Comparison of ENCODE assay signal across 9 mouse cellular contexts in the genomic region with DNA sequence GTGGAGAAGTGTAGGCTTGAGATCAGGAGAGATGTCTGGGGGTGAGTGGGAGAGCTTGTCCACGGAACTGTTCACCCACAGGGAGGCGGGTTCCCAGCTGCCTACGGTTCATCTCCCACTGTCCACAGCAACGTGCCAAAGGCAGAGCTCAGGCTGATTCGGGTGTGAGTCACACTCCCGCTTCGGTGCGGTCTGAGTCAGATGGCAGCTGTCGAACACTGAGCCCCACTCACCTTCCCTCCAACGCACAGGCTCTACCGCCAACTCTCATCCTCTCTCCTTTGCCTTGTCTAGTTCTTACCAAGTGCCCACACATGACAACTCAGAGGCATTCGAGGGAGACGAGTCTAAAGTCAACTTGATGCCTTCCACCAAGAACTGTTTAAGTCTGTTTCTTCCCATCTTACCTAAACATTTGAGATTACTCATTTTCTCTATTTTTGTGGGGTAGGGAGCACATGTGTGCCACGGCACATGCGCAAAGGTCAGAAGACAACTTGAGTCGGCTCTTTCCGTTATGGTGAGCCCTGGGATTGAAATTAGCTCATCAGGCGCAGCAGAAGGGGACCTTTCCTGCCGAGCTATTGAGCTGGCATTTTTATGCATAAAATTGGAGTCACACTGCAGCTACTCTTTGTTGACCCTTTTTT.
DNase-seq lines count a peak whose midpoint lies in the region; ATAC-seq lines count a peak whose summit lies in the region.
"Had no signal": no experiment of that assay in that cellular context is flagged by ENCODE, and none has a peak within 500 bp of the region (broad histone marks: within the 10 kb centered on the region; RNA-seq: fewer than 3 reads in every experiment).

No protein-coding gene starts in this region.

- WGBS in midbrain, embryonic 13.5 days, result 78% methylated on average over 19 of the region's 19 CpGs

- H3K27ac ChIP-seq in midbrain, embryonic 13.5 days, result no peak overlapping the region
- H3K27ac ChIP-seq: embryonic facial prominence, embryonic 12.5 days had no signal

- H3K9ac ChIP-seq in midbrain, embryonic 13.5 days (replicated peaks), result no peak overlapping the region
- H3K9ac ChIP-seq: embryonic facial prominence, embryonic 12.5 days had no signal

- no peak overlapping the region for H3K4me2 ChIP-seq in midbrain, embryonic 13.5 days (replicated peaks)
- H3K4me2 ChIP-seq: embryonic facial prominence, embryonic 12.5 days had no signal

- peaks cover 26% of the 10 kb centered on the region for H3K4me1 ChIP-seq in midbrain, embryonic 13.5 days (replicated peaks)
- H3K4me1 ChIP-seq: embryonic facial prominence, embryonic 12.5 days had no signal

- no peaks in the 10 kb centered on the region for H3K27me3 ChIP-seq in midbrain, embryonic 13.5 days
- H3K27me3 ChIP-seq: embryonic facial prominence, embryonic 12.5 days had no signal

- peak; percentile 75 for DNase-seq in adrenal gland, adult 2 months
- DNase-seq in adrenal gland, postnatal 4 days (ENCODE audit: low spot score in 2 of 2), result no peak
- peak; percentile 95 for DNase-seq in right cerebral cortex, adult 18-20 months
- DNase-seq in right cerebral cortex, postnatal 4 days, result no peak
- DNase-seq in induced T-regulatory cell, adult 2 months (ENCODE audit: low read depth), result peak; percentile 7
- no peak for DNase-seq in MN1 (ENCODE audit: low spot score)

- no peak for ATAC-seq in monocyte, adult 5-6 weeks (replicated peaks; ENCODE audit: insufficient number of reproducible peaks, low FRiP score, low TSS enrichment, poor library complexity, severe bottlenecking)
- no peak for ATAC-seq in midbrain, embryonic 13.5 days

- no peaks in the 10 kb centered on the region for H3K36me3 ChIP-seq in midbrain, embryonic 13.5 days
- H3K36me3 ChIP-seq: embryonic facial prominence, embryonic 12.5 days had no signal

- no peaks in the 10 kb centered on the region for H3K9me3 ChIP-seq in midbrain, embryonic 13.5 days
- H3K9me3 ChIP-seq: embryonic facial prominence, embryonic 12.5 days had no signal

- H3K4me3 ChIP-seq in midbrain, embryonic 13.5 days (replicated peaks), result no peak overlapping the region
- H3K4me3 ChIP-seq: embryonic facial prominence, embryonic 12.5 days had no signal

Comparison
In these comparisons a context has a peak if more than half of its experiments do, and no peak if none do; other contexts are left out.
1. DNase-seq: peak in adrenal gland, adult 2 months (single experiment), right cerebral cortex, adult 18-20 months (single experiment) and induced T-regulatory cell, adult 2 months (single experiment); none in adrenal gland, postnatal 4 days (0 of 2), right cerebral cortex, postnatal 4 days (single experiment) and MN1 (single experiment).